Mouse (Mus musculus): ENCODE data around the gene Ssr3. TPM values are rescaled to one million over a fixed set of nuclear protein-coding genes. Genes with fewer than 3 reads are reported as not detected.

Gene Ssr3
- total and polyA plus RNA-seq, 2 experiments from 2014 or later: 136 to 141 TPM

DNA sequence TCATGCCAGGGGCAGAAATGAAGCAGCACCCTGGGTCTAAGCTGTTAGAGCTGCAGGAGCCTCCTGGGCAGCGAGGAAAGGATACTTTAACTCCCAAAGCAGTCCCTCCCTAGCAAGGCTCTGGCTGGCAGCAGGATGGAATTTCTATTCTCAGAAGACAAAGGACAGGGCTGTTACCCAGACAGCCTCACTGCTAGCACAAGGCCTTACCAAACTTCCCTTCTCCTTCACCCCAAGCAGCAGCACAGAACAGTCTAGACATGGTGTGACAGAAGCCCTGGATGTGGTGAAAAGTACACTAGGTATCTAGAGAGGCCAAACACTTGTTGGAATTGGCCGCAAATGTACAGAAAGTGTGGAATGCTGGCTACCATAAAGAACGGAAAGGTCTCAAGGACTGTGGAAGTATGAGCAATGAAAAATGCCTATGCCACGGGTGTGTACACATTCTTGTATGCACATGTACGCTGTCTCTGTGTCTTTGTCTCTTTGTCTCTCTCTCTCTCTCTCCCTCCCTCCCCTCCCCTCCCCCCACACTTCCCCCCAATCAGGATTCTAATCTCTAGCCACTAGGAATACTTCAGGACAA lies 18.7 kb downstream of the Ssr3 start:
- DNase-seq (ENCODE audit: low spot score) (no peak), ATAC-seq (ENCODE audit: insufficient read depth, low read depth) (no peak)
- H3K4me2 ChIP-seq (ENCODE audit: low read depth, low read length): no peak overlapping the region
- WGBS: 61% methylated on average over 5 of the region's 5 CpGs
- no peak overlapping the region for H3K9ac ChIP-seq (replicated peaks; ENCODE audit: low read depth, low read length)
- H3K27ac ChIP-seq (ENCODE audit: low read depth): peak overlapping the region; percentile 55
- H3K4me1 ChIP-seq (ENCODE audit: control insufficient read depth, insufficient read depth): peaks cover 8% of the 10 kb centered on the region; the same call in 1 of the 2 replicates
- H3K27me3 ChIP-seq (ENCODE audit: control insufficient read depth, insufficient read depth, low read length): no peaks in the 10 kb centered on the region
- TF ChIP-seq EP300 (IDR thresholded peaks at IDR 0.05; ENCODE audit: low read depth): no peak
- no peak for TF ChIP-seq CTCF (IDR thresholded peaks at IDR 0.05; ENCODE audit: low read depth)
- peaks cover 18% of the 10 kb centered on the region for H3K36me3 ChIP-seq (replicated peaks; ENCODE audit: control insufficient read depth, insufficient read depth, low read length)
- H3K4me3 ChIP-seq (ENCODE audit: low read depth, low read length): no peak overlapping the region
- no peaks in the 10 kb centered on the region for H3K9me3 ChIP-seq (replicated peaks; ENCODE audit: control insufficient read depth, low read length)

DNA sequence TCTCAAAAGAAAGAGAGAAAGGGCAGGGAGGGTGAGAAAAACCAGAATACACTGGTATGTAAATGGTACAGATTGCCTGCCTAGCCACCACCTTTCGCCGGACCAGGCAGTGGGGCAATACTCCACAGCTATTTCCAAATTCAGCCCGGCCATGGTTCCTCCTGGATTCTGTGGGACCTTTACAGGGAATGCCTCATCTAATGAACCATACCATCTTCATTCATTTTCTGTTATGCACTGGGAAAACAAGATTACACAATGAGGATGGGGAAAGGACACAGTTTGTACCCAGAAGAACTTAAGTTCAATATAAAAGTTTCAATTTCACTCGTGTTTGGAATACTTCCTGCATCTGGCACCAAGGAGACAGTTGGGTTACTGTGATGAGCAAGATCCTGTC lies 19.9 kb downstream of the Ssr3 start:
- Histone ChIP-seq H3K4me1 (ENCODE audit: control insufficient read depth, insufficient read depth) (peaks cover 8% of the 10 kb centered on the region; the same call in 1 of the 2 replicates), H3K27me3 (ENCODE audit: control insufficient read depth, insufficient read depth, low read length) (no peaks in the 10 kb centered on the region), H3K4me2 (ENCODE audit: low read depth, low read length) (no peak overlapping the region), H3K36me3 (replicated peaks; ENCODE audit: control insufficient read depth, insufficient read depth, low read length) (peaks cover 18% of the 10 kb centered on the region), H3K9ac (replicated peaks; ENCODE audit: low read depth, low read length) (no peak overlapping the region), H3K4me3 (ENCODE audit: low read depth, low read length) (no peak overlapping the region), H3K27ac (ENCODE audit: low read depth) (no peak overlapping the region), H3K9me3 (replicated peaks; ENCODE audit: control insufficient read depth, low read length) (no peaks in the 10 kb centered on the region)
- DNase-seq (ENCODE audit: low spot score): no peak
- WGBS: 84% methylated on average over 4 of the region's 4 CpGs
- ATAC-seq (ENCODE audit: insufficient read depth, low read depth): no peak
- TF ChIP-seq EP300 (IDR thresholded peaks at IDR 0.05; ENCODE audit: low read depth) (no peak), CTCF (IDR thresholded peaks at IDR 0.05; ENCODE audit: low read depth) (no peak)

DNA sequence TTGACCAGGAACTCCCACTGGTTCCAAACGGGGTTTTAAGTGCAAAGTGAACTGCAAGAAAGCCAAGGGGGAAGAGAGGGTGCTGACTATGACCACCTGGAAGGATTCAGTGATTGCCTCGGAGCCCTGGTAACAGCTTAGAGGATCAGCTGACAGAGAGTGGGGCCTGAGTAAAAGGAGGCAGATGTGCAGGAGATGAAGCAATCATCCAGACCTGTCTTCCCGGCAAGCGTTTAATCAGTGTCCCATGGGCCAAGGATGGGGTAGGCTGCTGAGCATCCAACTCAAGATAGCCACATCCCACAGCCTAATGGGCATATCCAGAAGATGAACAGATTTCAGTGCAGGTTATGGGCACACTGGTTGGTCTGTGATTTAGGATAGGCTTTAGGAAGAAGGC lies 24.5 kb downstream of the Ssr3 start:
- TF ChIP-seq EP300 (IDR thresholded peaks at IDR 0.05; ENCODE audit: low read depth): no peak
- no peak for TF ChIP-seq CTCF (IDR thresholded peaks at IDR 0.05; ENCODE audit: low read depth)

DNA sequence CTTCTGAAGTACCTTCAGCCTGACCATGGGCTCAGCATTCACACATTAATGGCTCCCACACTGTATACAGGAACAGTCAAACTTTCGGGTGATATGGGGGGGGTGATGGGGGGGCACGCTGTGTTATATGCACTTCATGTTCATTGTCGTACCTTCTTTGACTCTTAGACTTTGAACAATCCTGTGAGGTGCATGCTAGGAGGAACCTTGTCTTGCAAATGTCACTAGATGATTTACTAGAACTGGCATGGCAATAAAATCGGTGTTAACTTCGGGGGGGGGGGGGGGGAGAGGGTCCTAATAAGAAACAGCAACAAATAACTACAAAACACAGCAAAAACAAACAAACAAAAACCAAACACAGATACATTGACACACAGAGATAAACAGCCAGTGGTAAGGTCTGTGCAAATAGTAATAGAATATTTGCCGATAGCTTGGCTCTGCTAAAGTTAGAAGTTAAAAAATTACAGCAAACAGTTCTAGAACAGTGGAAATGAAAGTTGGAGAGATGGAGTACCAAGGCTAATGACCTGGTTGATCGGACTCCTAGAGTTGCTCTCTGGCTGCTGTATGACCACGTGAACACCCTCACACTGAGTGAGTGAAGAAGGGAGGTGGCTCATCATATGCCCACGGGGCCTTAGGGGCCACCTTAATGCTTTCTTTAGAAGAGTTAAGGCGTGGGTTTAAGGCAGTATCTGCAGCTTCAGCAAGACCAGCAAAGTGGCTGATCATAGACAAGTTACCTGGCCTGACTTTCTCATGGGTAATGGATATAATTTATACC lies 26.3 kb downstream of the Ssr3 start:
- Histone ChIP-seq H3K4me1 (ENCODE audit: control insufficient read depth, insufficient read depth) (peaks cover 10% of the 10 kb centered on the region; the same call in 1 of the 2 replicates), H3K9ac (replicated peaks; ENCODE audit: low read depth, low read length) (no peak overlapping the region), H3K27ac (ENCODE audit: low read depth) (no peak overlapping the region), H3K9me3 (replicated peaks; ENCODE audit: control insufficient read depth, low read length) (no peaks in the 10 kb centered on the region), H3K36me3 (replicated peaks; ENCODE audit: control insufficient read depth, insufficient read depth, low read length) (no peaks in the 10 kb centered on the region), H3K27me3 (ENCODE audit: control insufficient read depth, insufficient read depth, low read length) (no peaks in the 10 kb centered on the region), H3K4me2 (ENCODE audit: low read depth, low read length) (no peak overlapping the region), H3K4me3 (ENCODE audit: low read depth, low read length) (no peak overlapping the region)
- TF ChIP-seq CTCF (IDR thresholded peaks at IDR 0.05; ENCODE audit: low read depth): no peak
- TF ChIP-seq EP300 (IDR thresholded peaks at IDR 0.05; ENCODE audit: low read depth): no peak
- ATAC-seq (ENCODE audit: insufficient read depth, low read depth): no peak
- WGBS: 91% methylated on average over 10 of the region's 10 CpGs
- DNase-seq (ENCODE audit: low spot score): no peak

More for the DNA sequence above, 24.5 kb downstream of the Ssr3 start:
- H3K9ac ChIP-seq (replicated peaks; ENCODE audit: low read depth, low read length): no peak overlapping the region
- no peak overlapping the region for H3K4me2 ChIP-seq (ENCODE audit: low read depth, low read length)
- whole genome bisulfite sequencing: 49% methylated on average over 4 of the region's 4 CpGs
- H3K9me3 ChIP-seq (replicated peaks; ENCODE audit: control insufficient read depth, low read length): no peaks in the 10 kb centered on the region
- ATAC-seq (ENCODE audit: insufficient read depth, low read depth) (no peak), DNase-seq (ENCODE audit: low spot score) (no peak)
- H3K4me3 ChIP-seq (ENCODE audit: low read depth, low read length): no peak overlapping the region
- no peak overlapping the region for H3K27ac ChIP-seq (ENCODE audit: low read depth)
- no peaks in the 10 kb centered on the region for H3K27me3 ChIP-seq (ENCODE audit: control insufficient read depth, insufficient read depth, low read length)
- H3K36me3 ChIP-seq (replicated peaks; ENCODE audit: control insufficient read depth, insufficient read depth, low read length): peaks cover 6% of the 10 kb centered on the region; the same call in 1 of the 2 replicates
- 0 out of 2 replicates have a peak, but pooled peaks cover 3% of the 10 kb centered on the region for H3K4me1 ChIP-seq (ENCODE audit: control insufficient read depth, insufficient read depth)

DNA sequence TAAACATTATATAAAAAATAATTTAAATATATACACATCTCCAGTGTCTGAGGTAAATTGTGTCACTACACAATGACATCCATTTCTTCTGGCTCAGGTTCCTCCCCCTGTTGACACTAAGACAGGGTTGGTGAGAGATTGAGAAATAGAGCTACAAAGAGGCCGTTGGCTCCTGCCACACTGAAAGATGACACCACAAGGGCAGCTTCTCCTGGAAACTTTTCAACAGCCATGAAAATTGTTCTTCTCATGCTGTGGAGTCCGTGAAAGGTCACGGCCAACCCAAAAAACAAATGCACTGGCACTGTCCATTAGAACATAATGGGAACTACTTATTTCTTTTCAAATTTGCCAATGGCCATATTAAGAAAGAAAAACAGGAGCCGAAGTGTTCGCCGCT lies 27.2 kb downstream of the Ssr3 start:
- H3K4me3 ChIP-seq (ENCODE audit: low read depth, low read length): no peak overlapping the region
- ATAC-seq (ENCODE audit: insufficient read depth, low read depth): no peak

More for the DNA sequence above, 27.2 kb downstream of the Ssr3 start:
- Histone ChIP-seq H3K27ac (ENCODE audit: low read depth) (no peak overlapping the region), H3K9me3 (replicated peaks; ENCODE audit: control insufficient read depth, low read length) (no peaks in the 10 kb centered on the region), H3K36me3 (replicated peaks; ENCODE audit: control insufficient read depth, insufficient read depth, low read length) (no peaks in the 10 kb centered on the region), H3K27me3 (ENCODE audit: control insufficient read depth, insufficient read depth, low read length) (no peaks in the 10 kb centered on the region), H3K4me2 (ENCODE audit: low read depth, low read length) (no peak overlapping the region), H3K4me1 (ENCODE audit: control insufficient read depth, insufficient read depth) (peaks cover 18% of the 10 kb centered on the region), H3K9ac (replicated peaks; ENCODE audit: low read depth, low read length) (no peak overlapping the region)
- DNase-seq (ENCODE audit: low spot score): no peak
- WGBS: 67% methylated on average over 6 of the region's 6 CpGs
- no peak for TF ChIP-seq EP300 (IDR thresholded peaks at IDR 0.05; ENCODE audit: low read depth)
- TF ChIP-seq CTCF (IDR thresholded peaks at IDR 0.05; ENCODE audit: low read depth): no peak
